Mouse (Mus musculus): ENCODE data around the gene Lin37. TPM values are rescaled to one million over a fixed set of nuclear protein-coding genes. Genes with fewer than 3 reads are reported as not detected.

Lin37 gene
- total RNA-seq, 2 experiments from 2014 or later: 8.7 to 9.0 TPM

GRCm38 (mm10) chr7:30553021-30553589 lies 6.5 kb downstream of the Lin37 start:
- peak; percentile 81 for DNase-seq (ENCODE audit: low spot score)

GRCm38 (mm10) chr7:30552102-30553020 lies 7.3 kb downstream of the Lin37 start, which contains the start of the genes Hspb6 and Proser3:
Gene Hspb6, plus strand, starts transcription at chr7:30552178.
Gene Proser3, minus strand, starts transcription at chr7:30552299.
- peak; percentile 97 for DNase-seq (ENCODE audit: low spot score)

GRCm38 (mm10) chr7:30551445-30552101 lies 8.1 kb downstream of the Lin37 start:
- DNase-seq (ENCODE audit: low spot score): no peak

- no peak for DNase-seq (ENCODE audit: low spot score)
These were observed 9.0 kb downstream of the Lin37 start for GRCm38 (mm10) chr7:30550603-30551002.

GRCm38 (mm10) chr7:30549880-30550279 lies 9.8 kb downstream of the Lin37 start:
- DNase-seq (ENCODE audit: low spot score): no peak

- DNase-seq (ENCODE audit: low spot score): no peak
These were observed 15.3 kb downstream of the Lin37 start for GRCm38 (mm10) chr7:30544327-30544726.

GRCm38 (mm10) chr7:30540572-30540971 lies 19.1 kb downstream of the Lin37 start:
- DNase-seq (ENCODE audit: low spot score): no peak

GRCm38 (mm10) chr7:30534633-30535577 lies 24.7 kb downstream of the Lin37 start, which contains the start of gene Arhgap33:
Gene Arhgap33, minus strand, starts transcription at chr7:30535060.
- peak; percentile 92 for DNase-seq (ENCODE audit: low spot score)

GRCm38 (mm10) chr7:30533941-30534632 lies 25.6 kb downstream of the Lin37 start:
- DNase-seq (ENCODE audit: low spot score): no peak

GRCm38 (mm10) chr7:30532931-30533330 lies 26.7 kb downstream of the Lin37 start:
- DNase-seq (ENCODE audit: low spot score): no peak

GRCm38 (mm10) chr7:30531291-30531815 lies 28.3 kb downstream of the Lin37 start:
- no peak for DNase-seq (ENCODE audit: low spot score)

GRCm38 (mm10) chr7:30526981-30527380 lies 32.7 kb downstream of the Lin37 start:
- DNase-seq (ENCODE audit: low spot score): no peak

GRCm38 (mm10) chr7:30526399-30526798 lies 33.2 kb downstream of the Lin37 start:
- no peak for DNase-seq (ENCODE audit: low spot score)

GRCm38 (mm10) chr7:30525954-30526353 lies 33.7 kb downstream of the Lin37 start:
- DNase-seq (ENCODE audit: low spot score): no peak

GRCm38 (mm10) chr7:30524487-30524886 lies 35.2 kb downstream of the Lin37 start:
- DNase-seq (ENCODE audit: low spot score): no peak

- no peak for DNase-seq (ENCODE audit: low spot score)
These were observed 36.8 kb downstream of the Lin37 start for GRCm38 (mm10) chr7:30522871-30523270.

GRCm38 (mm10) chr7:30520856-30521255 lies 38.8 kb downstream of the Lin37 start:
- no peak for DNase-seq (ENCODE audit: low spot score)

GRCm38 (mm10) chr7:30520396-30520795 lies 39.2 kb downstream of the Lin37 start:
- no peak for DNase-seq (ENCODE audit: low spot score)

GRCm38 (mm10) chr7:30518325-30518724 lies 41.3 kb downstream of the Lin37 start:
- DNase-seq (ENCODE audit: low spot score): no peak
